Mouse (Mus musculus): ENCODE data around the gene Xrcc1. TPM values are rescaled to one million over a fixed set of nuclear protein-coding genes. Genes with fewer than 3 reads are reported as not detected.

Xrcc1 gene
- total and polyA plus RNA-seq, 2 experiments from 2014 or later: 45.1 to 50.8 TPM

DNA sequence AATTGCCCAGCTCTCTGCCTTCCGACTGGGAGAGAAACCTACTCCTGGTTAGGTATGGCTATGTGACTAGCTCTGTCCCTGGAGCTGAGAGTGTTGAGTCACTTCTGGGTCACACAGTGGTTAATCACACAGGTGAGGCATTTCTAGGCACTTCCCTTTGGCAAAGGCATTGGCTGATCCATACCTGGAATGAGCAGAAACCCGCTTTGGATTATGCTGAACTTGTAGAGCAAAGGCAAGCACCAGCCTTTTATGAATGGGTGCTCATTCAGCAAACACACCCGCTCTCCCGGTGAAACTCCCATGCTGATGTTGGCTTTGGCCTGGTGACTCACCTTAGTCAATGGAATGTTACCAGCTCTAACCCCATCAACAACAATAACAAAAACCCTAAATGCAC, 6.4 kb upstream of the Xrcc1 start:
- no peaks in the 10 kb centered on the region for H3K9me3 ChIP-seq (ENCODE audit: low read length)
- H3K27me3 ChIP-seq (ENCODE audit: insufficient read depth, low read length): no peaks in the 10 kb centered on the region
- no peak overlapping the region for H3K4me3 ChIP-seq (ENCODE audit: low read length)
- H3K9ac ChIP-seq (replicated peaks; ENCODE audit: low read length): no peak overlapping the region
- H3K4me2 ChIP-seq (ENCODE audit: low read depth, low read length): no peak overlapping the region
- 97% methylated on average over 4 of the region's 4 CpGs for WGBS
- H3K36me3 ChIP-seq (ENCODE audit: insufficient read depth, low read length): 0 out of 2 replicates have a peak, but pooled peaks cover 6% of the 10 kb centered on the region
- DNase-seq (ENCODE audit: low spot score) (no peak), ATAC-seq (no peak)
- H3K27ac ChIP-seq: no peak overlapping the region
- no peak for TF ChIP-seq CTCF (IDR thresholded peaks at IDR 0.05; ENCODE audit: low read depth)
- no peaks in the 10 kb centered on the region for H3K4me1 ChIP-seq (ENCODE audit: insufficient read depth, low read length)

DNA sequence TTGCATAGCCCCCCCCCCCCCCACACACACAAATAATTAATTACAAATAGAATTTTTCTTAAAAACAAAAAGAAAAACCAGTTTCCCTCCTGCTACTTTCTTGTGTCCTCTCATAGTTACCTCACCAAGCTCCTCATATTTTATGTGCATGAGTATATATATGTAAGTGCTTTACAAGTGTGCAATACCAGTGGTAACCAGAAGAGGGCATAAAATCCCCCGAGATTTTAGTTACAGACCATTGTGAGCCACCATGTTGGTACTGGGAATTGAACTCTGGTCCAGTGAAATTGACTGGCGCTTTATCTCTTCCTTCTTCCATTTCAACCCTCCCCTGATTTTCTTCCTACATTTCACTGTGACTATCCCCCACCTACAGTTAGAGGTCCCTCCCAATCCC, 1.6 kb upstream of the Xrcc1 start:
- WGBS: 83% methylated on average over 2 of the region's 2 CpGs
- no peak for DNase-seq (ENCODE audit: low spot score)
- TF ChIP-seq CTCF (IDR thresholded peaks at IDR 0.05; ENCODE audit: low read depth): peak; percentile 41; the same call in 1 of the 2 replicates

DNA sequence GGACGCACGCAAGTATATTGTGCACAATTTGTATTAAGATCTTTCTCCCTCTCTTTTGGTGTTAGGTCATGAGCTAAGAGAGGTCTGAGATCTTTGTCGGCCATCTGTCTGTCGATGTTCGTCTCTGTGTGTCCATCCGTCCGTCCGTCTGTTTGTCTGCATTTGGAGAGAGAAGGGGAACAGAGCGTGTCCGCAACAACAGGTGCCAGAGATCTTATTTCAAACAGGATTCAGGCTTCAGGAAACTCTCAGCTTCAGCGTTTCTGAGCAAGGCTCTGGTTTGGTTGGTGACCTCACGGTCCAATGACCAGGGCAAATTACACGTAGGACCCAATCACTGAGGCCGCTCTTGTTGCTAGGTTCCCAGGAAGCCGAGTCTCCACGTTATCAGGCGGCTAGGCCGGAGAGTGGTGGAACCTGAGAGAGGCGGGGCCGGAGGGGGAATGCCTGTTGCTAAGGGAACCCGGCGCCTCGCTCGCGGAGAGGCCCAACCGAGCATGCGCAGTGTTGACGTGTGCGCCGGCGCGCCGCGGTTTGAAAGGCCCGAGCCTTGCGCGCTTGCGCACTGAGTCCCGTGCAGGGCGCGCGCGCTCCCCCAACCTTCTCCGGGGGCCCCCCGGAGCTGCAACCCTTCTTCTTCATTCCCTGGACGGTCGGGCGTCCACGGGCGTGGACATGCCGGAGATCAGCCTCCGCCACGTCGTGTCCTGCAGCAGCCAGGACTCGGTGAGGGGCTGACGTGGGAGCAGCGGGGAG, 723 bp downstream of the Xrcc1 start:
- Histone ChIP-seq H3K4me2 (ENCODE audit: low read depth, low read length) (peak overlapping the region; percentile 64), H3K4me1 (ENCODE audit: insufficient read depth, low read length) (peaks cover 10% of the 10 kb centered on the region; the same call in 1 of the 2 replicates), H3K9me3 (ENCODE audit: low read length) (no peaks in the 10 kb centered on the region), H3K36me3 (ENCODE audit: insufficient read depth, low read length) (no peaks in the 10 kb centered on the region), H3K27me3 (ENCODE audit: insufficient read depth, low read length) (no peaks in the 10 kb centered on the region), H3K4me3 (ENCODE audit: low read length) (peak overlapping the region; percentile 87), H3K9ac (replicated peaks; ENCODE audit: low read length) (peak overlapping the region; percentile 77), H3K27ac (peak overlapping the region; percentile 33)
- WGBS: under 1% methylated on average over 53 of the region's 57 CpGs
- no peak for TF ChIP-seq CTCF (IDR thresholded peaks at IDR 0.05; ENCODE audit: low read depth)
- DNase-seq (ENCODE audit: low spot score) (peak; percentile 100), ATAC-seq (peak; percentile 99)

More for the DNA sequence above, 1.6 kb upstream of the Xrcc1 start:
- Histone ChIP-seq H3K4me1 (ENCODE audit: insufficient read depth, low read length) (peaks cover 10% of the 10 kb centered on the region; the same call in 1 of the 2 replicates), H3K9me3 (ENCODE audit: low read length) (no peaks in the 10 kb centered on the region), H3K36me3 (ENCODE audit: insufficient read depth, low read length) (no peaks in the 10 kb centered on the region), H3K4me3 (ENCODE audit: low read length) (no peak overlapping the region), H3K27me3 (ENCODE audit: insufficient read depth, low read length) (no peaks in the 10 kb centered on the region), H3K9ac (replicated peaks; ENCODE audit: low read length) (no peak overlapping the region), H3K27ac (no peak overlapping the region), H3K4me2 (ENCODE audit: low read depth, low read length) (no peak overlapping the region)
- no peak for ATAC-seq

DNA sequence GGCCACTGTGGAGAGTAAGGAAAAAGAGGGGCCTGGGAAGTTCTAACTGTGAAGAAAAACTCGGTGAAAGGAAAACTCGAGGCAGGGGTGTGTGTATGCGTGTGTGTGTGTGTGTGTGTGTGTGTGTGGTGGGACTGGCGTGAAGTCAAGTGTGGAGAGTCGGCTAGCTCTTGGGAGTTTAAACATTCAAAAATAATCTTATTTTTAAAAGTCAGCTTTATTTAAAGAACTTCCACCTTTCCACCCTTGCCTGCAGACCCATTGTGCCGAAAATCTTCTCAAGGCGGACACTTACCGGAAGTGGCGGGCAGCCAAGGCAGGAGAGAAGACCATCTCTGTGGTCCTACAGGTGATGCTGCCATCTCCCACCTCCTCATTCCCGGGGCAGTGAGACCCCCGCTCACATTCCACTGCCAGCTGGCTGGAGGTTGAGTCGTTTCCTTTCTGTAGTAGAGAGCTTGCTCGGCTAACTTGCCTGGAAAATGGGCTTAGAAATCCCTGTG, 1.5 kb downstream of the Xrcc1 start:
- WGBS: 27% methylated on average over 13 of the region's 13 CpGs
- H3K27ac ChIP-seq: 0 out of 2 replicates have a peak overlapping the region, but pooled peaks have one; percentile 26
- H3K4me2 ChIP-seq (ENCODE audit: low read depth, low read length): peak overlapping the region; percentile 64
- peaks cover 10% of the 10 kb centered on the region; the same call in 1 of the 2 replicates for H3K4me1 ChIP-seq (ENCODE audit: insufficient read depth, low read length)
- H3K9me3 ChIP-seq (ENCODE audit: low read length): no peaks in the 10 kb centered on the region
- no peaks in the 10 kb centered on the region for H3K27me3 ChIP-seq (ENCODE audit: insufficient read depth, low read length)
- H3K4me3 ChIP-seq (ENCODE audit: low read length): peak overlapping the region; percentile 87
- ATAC-seq (no peak), DNase-seq (ENCODE audit: low spot score) (no peak)
- H3K36me3 ChIP-seq (ENCODE audit: insufficient read depth, low read length): no peaks in the 10 kb centered on the region
- peak overlapping the region; percentile 77 for H3K9ac ChIP-seq (replicated peaks; ENCODE audit: low read length)
- TF ChIP-seq CTCF (IDR thresholded peaks at IDR 0.05; ENCODE audit: low read depth): no peak

DNA sequence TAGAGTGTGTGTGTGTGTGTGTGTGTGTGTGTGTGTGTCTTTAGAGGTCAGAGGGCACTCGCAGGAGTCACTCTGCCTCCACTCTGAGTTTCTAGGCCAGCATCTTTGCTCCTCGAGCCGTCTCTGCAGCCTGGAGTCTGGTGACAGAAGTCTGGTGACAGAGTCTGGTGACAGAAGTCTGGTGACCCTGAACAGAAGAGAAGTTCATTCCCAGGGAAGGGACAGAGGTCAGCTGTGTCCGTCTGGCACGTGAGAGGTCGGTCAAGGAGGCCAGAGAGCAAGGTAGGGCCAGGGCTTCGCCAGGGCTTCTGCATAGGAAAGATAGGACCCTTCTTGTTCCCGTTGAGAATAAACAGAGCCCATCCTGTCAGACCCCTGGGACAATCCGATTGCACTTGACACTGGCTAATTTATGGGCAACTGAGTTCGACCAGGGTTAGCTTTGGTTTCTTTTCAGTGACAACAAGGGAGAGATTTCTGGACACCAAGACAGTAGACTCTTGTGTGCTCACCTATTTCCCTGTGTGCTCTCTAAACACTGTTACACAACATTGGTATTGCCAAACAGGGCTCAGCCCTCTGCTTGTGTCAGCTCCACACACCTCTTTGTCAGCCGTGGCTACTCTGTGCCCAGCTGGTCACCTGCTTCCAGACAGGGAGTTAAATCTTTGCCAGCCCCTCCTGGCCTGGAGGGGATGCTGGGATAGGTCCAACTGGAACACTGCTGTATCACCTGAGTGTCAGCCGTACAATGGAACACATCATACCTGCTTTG, 6.1 kb downstream of the Xrcc1 start:
- WGBS: 87% methylated on average over 12 of the region's 12 CpGs
- H3K4me3 ChIP-seq (ENCODE audit: low read length): no peak overlapping the region
- no peaks in the 10 kb centered on the region for H3K9me3 ChIP-seq (ENCODE audit: low read length)
- no peak overlapping the region for H3K9ac ChIP-seq (replicated peaks; ENCODE audit: low read length)
- peaks cover 4% of the 10 kb centered on the region; the same call in 1 of the 2 replicates for H3K36me3 ChIP-seq (ENCODE audit: insufficient read depth, low read length)
- no peak for TF ChIP-seq CTCF (IDR thresholded peaks at IDR 0.05; ENCODE audit: low read depth)
- DNase-seq (ENCODE audit: low spot score): no peak
- no peak for ATAC-seq
- no peak overlapping the region for H3K27ac ChIP-seq
- no peak overlapping the region for H3K4me2 ChIP-seq (ENCODE audit: low read depth, low read length)
- H3K4me1 ChIP-seq (ENCODE audit: insufficient read depth, low read length): peaks cover 6% of the 10 kb centered on the region; the same call in 1 of the 2 replicates
- H3K27me3 ChIP-seq (ENCODE audit: insufficient read depth, low read length): no peaks in the 10 kb centered on the region

DNA sequence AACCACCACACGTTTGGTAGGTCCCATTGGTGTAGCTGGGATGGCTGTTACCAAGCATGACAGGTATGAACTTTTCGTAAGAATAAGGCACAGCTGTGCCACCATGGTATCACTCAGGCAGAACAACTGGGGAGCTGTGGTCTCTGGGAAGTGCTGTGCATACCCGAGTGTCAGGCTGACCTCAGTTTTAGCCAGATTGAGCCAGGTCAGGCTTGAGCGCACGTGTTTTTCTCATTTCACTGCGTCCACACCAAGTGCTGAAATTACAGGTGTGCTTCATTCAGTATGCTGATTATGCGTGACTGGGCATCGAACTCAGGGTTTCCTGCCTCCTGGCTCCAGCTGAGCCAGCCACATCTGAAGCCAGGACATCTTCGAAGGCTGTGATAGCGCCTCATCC, 9.7 kb downstream of the Xrcc1 start:
- TF ChIP-seq CTCF (IDR thresholded peaks at IDR 0.05; ENCODE audit: low read depth): no peak
- Histone ChIP-seq H3K27me3 (ENCODE audit: insufficient read depth, low read length) (no peaks in the 10 kb centered on the region), H3K4me1 (ENCODE audit: insufficient read depth, low read length) (no peaks in the 10 kb centered on the region), H3K4me2 (ENCODE audit: low read depth, low read length) (no peak overlapping the region), H3K9me3 (ENCODE audit: low read length) (no peaks in the 10 kb centered on the region), H3K27ac (no peak overlapping the region), H3K9ac (replicated peaks; ENCODE audit: low read length) (no peak overlapping the region), H3K4me3 (ENCODE audit: low read length) (no peak overlapping the region), H3K36me3 (ENCODE audit: insufficient read depth, low read length) (peaks cover 11% of the 10 kb centered on the region)
- ATAC-seq (no peak), DNase-seq (ENCODE audit: low spot score) (no peak)
- 94% methylated on average over 10 of the region's 10 CpGs for WGBS
